Mouse (Mus musculus): Measurements from ENCODE around the gene Kcnj8. TPM values are rescaled to one million over a fixed set of nuclear protein-coding genes. Genes with fewer than 3 reads are reported as not detected.

Kcnj8 gene
- total and polyA plus RNA-seq, 3 experiments = not detected

- dilution Hi-C loops (cut with MboI; ENCODE audit: extremely low pct_ligation_motif_present, extremely low pct_unique_long_range_greater_than_20kb, low sequenced_read_pairs) = no loop called here
- Histone ChIP-seq H3K79me2 (replicated peaks; ENCODE audit: control insufficient read depth, extremely low read depth, insufficient read depth, poor library complexity, severe bottlenecking) (no peaks in the 10 kb centered on the region), H3K4me3 (replicated peaks in 1 of 3; ENCODE audit: low read depth in 2 of 3, low read length in 2 of 3, poor library complexity in 1 of 3) (no peak overlapping the region), H3K9me3 (replicated peaks; ENCODE audit: low read length) (no peaks in the 10 kb centered on the region), H3K4me1 (ENCODE audit: control insufficient read depth in 1 of 2, insufficient read depth in 2 of 2) (peaks cover 0 to 14% of the 10 kb centered on the region in 2 experiments; a peak in 1 of 4 replicates), H3K27me3 (replicated peaks) (no peaks in the 10 kb centered on the region), H3K9ac (ENCODE audit: insufficient read depth, low read depth) (no peak overlapping the region), H3K27ac (ENCODE audit: insufficient read depth, low read depth) (no peak overlapping the region), H3K4me2 (ENCODE audit: insufficient read depth, low read depth, poor library complexity, severe bottlenecking) (no peak overlapping the region), H3K36me3 (replicated peaks in 1 of 2; ENCODE audit: control insufficient read depth in 1 of 2, insufficient read depth in 1 of 2, low read length in 1 of 2) (no peaks in the 10 kb centered on the region)
- TF ChIP-seq CTCF (conservative IDR thresholded peaks at IDR 0.05 in 1 of 2, IDR thresholded peaks at IDR 0.05 in 1 of 2; ENCODE audit: low read depth in 2 of 2, low read length in 2 of 2) (no peak), MYC (IDR thresholded peaks at IDR 0.05; ENCODE audit: low read depth, low read length) (no peak), POLR2AphosphoS2 (IDR thresholded peaks at IDR 0.05; ENCODE audit: low read depth, low read length) (no peak), MAX (IDR thresholded peaks at IDR 0.05; ENCODE audit: low read length) (no peak), NRF1 (IDR thresholded peaks at IDR 0.05; ENCODE audit: low read depth, low read length) (no peak), JUND (conservative IDR thresholded peaks at IDR 0.05; ENCODE audit: low read depth, low read length) (no peak), E2F4 (IDR thresholded peaks at IDR 0.05; ENCODE audit: insufficient replicate concordance, low read depth, low read length) (no peak), MAZ (IDR thresholded peaks at IDR 0.05; ENCODE audit: low read depth, low read length) (no peak), JUN (IDR thresholded peaks at IDR 0.05; ENCODE audit: insufficient read depth, low read depth, low read length) (no peak), USF2 (conservative IDR thresholded peaks at IDR 0.05; ENCODE audit: low read depth, low read length) (no peak), POLR2A (IDR thresholded peaks at IDR 0.05; ENCODE audit: low read depth, low read length) (no peak), CHD1 (IDR thresholded peaks at IDR 0.05; ENCODE audit: low read depth, low read length) (no peak), PAX5 (IDR thresholded peaks at IDR 0.05; ENCODE audit: low read length) (no peak), RAD21 (IDR thresholded peaks at IDR 0.05; ENCODE audit: low read depth, low read length) (no peak), EP300 (IDR thresholded peaks at IDR 0.05; ENCODE audit: low read length) (no peak), NELFE (IDR thresholded peaks at IDR 0.05; ENCODE audit: low read depth, low read length) (no peak), ZNF384 (IDR thresholded peaks at IDR 0.05; ENCODE audit: low read depth, low read length) (no peak), MAFK (IDR thresholded peaks at IDR 0.05; ENCODE audit: insufficient replicate concordance, low read length) (no peak)
- DNase-seq (ENCODE audit: extremely low read depth) = peak; percentile 6
- in situ Hi-C loops (cut with MboI; ENCODE audit: low pct_ligation_motif_present, low pct_unique_long_range_greater_than_20kb, low sequenced_read_pairs) = no loop called here
Measured at GRCm38 (mm10) chr6:142561151-142561550, 10.3 kb downstream of the Kcnj8 start.

GRCm38 (mm10) chr6:142558772-142559679, 12.4 kb downstream of the Kcnj8 start:
- H3K36me3 ChIP-seq (replicated peaks in 1 of 2; ENCODE audit: control insufficient read depth in 1 of 2, insufficient read depth in 1 of 2, low read length in 1 of 2) = no peaks in the 10 kb centered on the region
- DNase-seq (ENCODE audit: extremely low read depth) = no peak
- TF ChIP-seq JUND (conservative IDR thresholded peaks at IDR 0.05; ENCODE audit: low read depth, low read length) = no peak
- TF ChIP-seq ZC3H11A (IDR thresholded peaks at IDR 0.05; ENCODE audit: low read depth, low read length) = no peak
- no peak for TF ChIP-seq PAX5 (IDR thresholded peaks at IDR 0.05; ENCODE audit: low read length)
- no peak for TF ChIP-seq TBP (conservative IDR thresholded peaks at IDR 0.05; ENCODE audit: low read depth, low read length)
- no peak for TF ChIP-seq BHLHE40 (IDR thresholded peaks at IDR 0.05; ENCODE audit: low read depth, low read length)
- H3K9me3 ChIP-seq (replicated peaks; ENCODE audit: low read length) = no peaks in the 10 kb centered on the region
- dilution Hi-C loops (cut with MboI; ENCODE audit: extremely low pct_ligation_motif_present, extremely low pct_unique_long_range_greater_than_20kb, low sequenced_read_pairs) (no loop called here), in situ Hi-C loops (cut with MboI; ENCODE audit: low pct_ligation_motif_present, low pct_unique_long_range_greater_than_20kb, low sequenced_read_pairs) (no loop called here)
- H3K4me2 ChIP-seq (ENCODE audit: insufficient read depth, low read depth, poor library complexity, severe bottlenecking) = no peak overlapping the region
- H3K27ac ChIP-seq (ENCODE audit: insufficient read depth, low read depth) = no peak overlapping the region
- H3K27me3 ChIP-seq (replicated peaks) = no peaks in the 10 kb centered on the region
- H3K79me2 ChIP-seq (replicated peaks; ENCODE audit: control insufficient read depth, extremely low read depth, insufficient read depth, poor library complexity, severe bottlenecking) = no peaks in the 10 kb centered on the region
- peaks cover 0 to 14% of the 10 kb centered on the region in 2 experiments; a peak in 1 of 4 replicates for H3K4me1 ChIP-seq (ENCODE audit: control insufficient read depth in 1 of 2, insufficient read depth in 2 of 2)
- H3K4me3 ChIP-seq (replicated peaks in 1 of 3; ENCODE audit: low read depth in 2 of 3, low read length in 2 of 3, poor library complexity in 1 of 3) = no peak overlapping the region
- no peak overlapping the region for H3K9ac ChIP-seq (ENCODE audit: insufficient read depth, low read depth)

All from CH12.LX (cell line).